Mouse (Mus musculus) midbrain, embryonic 15.5 days (tissue): Measurements from ENCODE around the gene Osgep. TPM values are rescaled to one million over a fixed set of nuclear protein-coding genes. Genes with fewer than 3 reads are reported as not detected.
"Not testable (repeated sequence)": the region's sequence is repeated elsewhere in the genome, so short reads cannot be mapped to it uniquely, and the experiment has no call there.

Source experiments
- ATAC-seq: fragments of 200-750 bp; cut with Nextera tagmentation; replicated peaks from 2 replicates; pipeline ENCODE4 v1.8.0; 2017; ENCODE audit warnings: moderate TSS enrichment
- H3K27ac ChIP-seq: fragments of 300-500 bp; sonication (generic); 2 replicates; pipeline ENCODE4 v1.5.1; 2015; ENCODE audit warnings: mild to moderate bottlenecking, inconsistent platforms
- H3K27me3 ChIP-seq: fragments of 300-500 bp; sonication (generic); replicated peaks from 2 replicates; pipeline ENCODE4 v1.6.1; 2015; ENCODE audit warnings: inconsistent platforms
- H3K36me3 ChIP-seq: fragments of 300-500 bp; sonication (generic); replicated peaks from 2 replicates; pipeline ENCODE4 v1.6.1; 2015; ENCODE audit warnings: inconsistent platforms
- H3K4me1 ChIP-seq: fragments of 300-500 bp; sonication (generic); 2 replicates; pipeline ENCODE4 v1.6.1; 2015; ENCODE audit warnings: inconsistent platforms
- H3K4me2 ChIP-seq: fragments of 300-500 bp; sonication (generic); 2 replicates; pipeline ENCODE4 v1.6.1; 2015; ENCODE audit warnings: inconsistent platforms, mild to moderate bottlenecking, moderate library complexity
- H3K4me3 ChIP-seq: fragments of 300-500 bp; sonication (generic); 2 replicates; pipeline ENCODE4 v1.5.1; 2015; ENCODE audit warnings: mild to moderate bottlenecking, inconsistent platforms
- H3K9ac ChIP-seq: fragments of 300-500 bp; sonication (generic); 2 replicates; pipeline ENCODE4 v1.6.1; 2015; ENCODE audit warnings: mild to moderate bottlenecking, inconsistent platforms
- H3K9me3 ChIP-seq: fragments of 300-500 bp; sonication (generic); 2 replicates; pipeline ENCODE4 v1.6.1; 2016; ENCODE audit warnings: inconsistent platforms
- WGBS: fragments of 180-500 bp; shearing (Covaris S2); methylation state at CpG from one replicate; pipeline ENCODE4 v1.1.7; 2015; ENCODE audit warnings: mixed read lengths; 5-methylcytosine and 5-hydroxymethylcytosine counted together
- polyA plus RNA-seq: library from polyadenylated mRNA; unstranded; fragments of >200 nt; fragmentation: Nextera tagmentation; extraction: Ambion mirVana; gene quantifications from 2 replicates; pipeline ENCODE4 v1.2.1, GENCODE M21; 2015

Gene Osgep
- polyA plus RNA-seq: 104 and 116 TPM in 2 replicates

GRCm38 (mm10) chr14:50924281-50925064 lies at the start of gene Osgep, which contains the start of gene Apex1:
TSS of gene Osgep (minus strand) at chr14:50924893.
TSS of gene Apex1 (plus strand) at chr14:50924968.
- peaks cover 35% of the 10 kb centered on the region for H3K4me1 ChIP-seq
- H3K9me3 ChIP-seq: no peaks in the 10 kb centered on the region
- WGBS: under 1% methylated on average over 57 of the region's 57 CpGs
- H3K27me3 ChIP-seq: no peaks in the 10 kb centered on the region
- H3K4me2 ChIP-seq: peak within 1 kb of the TSS; percentile 76
- peak; percentile 97 for ATAC-seq
- peaks cover 19% of the 10 kb centered on the region for H3K36me3 ChIP-seq
- H3K9ac ChIP-seq: peak within 1 kb of the TSS; percentile 62
- H3K27ac ChIP-seq: peak within 1 kb of the TSS; percentile 87
- peak within 1 kb of the TSS; percentile 64 for H3K4me3 ChIP-seq

DNA sequence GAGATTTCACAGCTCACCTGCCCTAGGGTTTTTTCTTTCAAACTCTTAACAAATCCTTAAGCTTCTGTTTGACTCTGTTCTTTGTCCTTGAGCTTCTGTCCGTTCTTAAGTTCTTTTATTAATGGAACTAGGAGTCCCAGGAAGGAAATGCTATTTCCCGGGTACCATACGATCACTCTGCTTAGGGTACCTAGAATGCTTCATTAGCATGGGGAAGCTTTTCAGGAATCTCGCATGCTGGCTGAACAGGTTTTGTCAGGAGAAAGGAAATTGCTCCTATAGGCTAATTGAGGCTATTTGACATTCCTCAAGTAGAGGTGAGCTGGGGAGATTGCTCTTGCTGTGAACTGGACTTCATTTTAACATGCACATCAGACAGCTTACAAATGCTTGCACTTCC lies 49.0 kb upstream of the Osgep start:
- Histone ChIP-seq H3K27ac (no peak overlapping the region), H3K4me3 (no peak overlapping the region), H3K9ac (no peak overlapping the region), H3K36me3 (no peaks in the 10 kb centered on the region), H3K4me1 (peaks cover 8% of the 10 kb centered on the region), H3K9me3 (no peaks in the 10 kb centered on the region), H3K4me2 (no peak overlapping the region), H3K27me3 (no peaks in the 10 kb centered on the region)
- 35% methylated on average over 4 of the region's 4 CpGs for WGBS
- ATAC-seq: no peak

DNA sequence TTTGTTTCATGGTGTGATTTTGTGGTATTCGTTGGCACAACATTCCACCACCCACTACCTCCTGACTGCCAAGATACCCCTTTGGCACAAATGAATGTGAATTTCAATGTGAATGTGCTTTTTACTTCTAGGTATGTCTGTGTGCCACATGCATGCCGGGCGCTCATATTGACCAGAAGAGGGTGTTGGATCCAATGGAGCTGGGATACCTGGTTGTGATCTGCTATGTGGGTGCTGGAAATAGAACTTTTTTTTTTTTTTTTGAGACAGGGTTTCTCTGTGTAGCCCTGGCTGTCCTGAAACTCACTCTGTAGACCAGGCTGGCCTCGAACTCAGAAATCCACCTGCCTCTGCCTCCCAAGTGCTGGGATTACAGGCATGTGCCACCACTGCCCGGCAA lies 48.4 kb upstream of the Osgep start:
- H3K27me3 ChIP-seq, H3K4me1 ChIP-seq, H3K27ac ChIP-seq, H3K4me2 ChIP-seq, ATAC-seq, H3K4me3 ChIP-seq, H3K36me3 ChIP-seq, H3K9me3 ChIP-seq, H3K9ac ChIP-seq: not testable (repeated sequence)
- 94% methylated on average over 5 of the region's 5 CpGs for WGBS

- Histone ChIP-seq H3K9ac (no peak overlapping the region), H3K27ac (no peak overlapping the region), H3K27me3 (no peaks in the 10 kb centered on the region), H3K36me3 (no peaks in the 10 kb centered on the region), H3K4me3 (no peak overlapping the region), H3K4me1 (peaks cover 8% of the 10 kb centered on the region), H3K4me2 (no peak overlapping the region), H3K9me3 (no peaks in the 10 kb centered on the region)
- no peak for ATAC-seq
- WGBS: 90% methylated on average over 1 of the region's 1 CpGs
Measured at GRCm38 (mm10) chr14:50970822-50971221, 46.1 kb upstream of the Osgep start.

DNA sequence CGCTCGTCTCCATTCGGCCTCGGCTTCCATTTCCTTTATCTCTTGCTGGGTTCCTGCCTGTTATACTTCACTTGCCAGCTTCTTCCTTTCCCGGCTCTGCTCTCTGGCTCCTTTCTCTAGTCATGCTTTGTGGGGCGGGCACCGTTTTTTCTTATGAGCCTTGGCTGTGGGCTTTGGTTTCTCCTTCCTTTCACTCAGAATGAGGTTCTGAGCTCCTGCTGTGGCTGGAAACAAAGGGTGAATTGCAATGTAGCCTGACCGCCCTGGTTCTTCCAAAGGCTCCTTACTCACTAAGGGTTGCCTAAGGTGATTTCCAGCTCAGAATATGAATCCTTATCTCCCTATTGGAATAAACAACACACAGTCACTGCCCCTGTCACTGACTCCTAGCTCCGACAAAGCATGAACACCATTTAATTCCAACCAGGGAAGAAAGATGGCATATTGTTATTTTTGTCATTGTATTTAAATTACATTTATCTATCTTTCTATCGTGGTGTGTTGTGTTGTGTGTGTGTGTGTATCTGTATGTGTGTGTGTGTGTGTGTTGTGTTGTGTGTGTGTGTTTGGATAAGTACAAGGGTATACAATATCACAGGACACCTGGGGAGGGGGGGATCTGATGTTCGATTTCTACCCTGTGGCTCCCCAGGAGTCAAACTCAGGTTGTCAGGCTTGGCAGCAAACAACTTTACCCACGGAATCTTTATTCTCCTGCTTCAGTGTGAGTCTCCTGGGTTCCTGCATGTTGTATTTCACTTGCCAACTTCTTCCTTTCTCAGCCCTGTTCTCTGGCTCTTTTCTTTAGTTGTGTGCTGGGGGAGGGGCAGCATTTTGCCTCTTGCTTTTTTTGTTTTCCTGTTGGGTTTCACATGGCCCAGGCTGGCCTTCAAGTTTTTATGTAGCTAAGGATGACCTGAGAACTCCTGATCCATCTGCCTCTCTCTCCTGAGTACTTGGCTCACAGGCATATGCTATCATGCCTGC lies 45.2 kb upstream of the Osgep start:
- H3K27ac ChIP-seq: peak overlapping the region; percentile 72
- no peaks in the 10 kb centered on the region for H3K27me3 ChIP-seq
- peaks cover 8% of the 10 kb centered on the region for H3K4me1 ChIP-seq
- H3K9me3 ChIP-seq: no peaks in the 10 kb centered on the region
- no peak overlapping the region for H3K4me2 ChIP-seq
- H3K9ac ChIP-seq: peak overlapping the region; percentile 31; the same call in 1 of the 2 replicates
- H3K4me3 ChIP-seq: no peak overlapping the region
- ATAC-seq: peak; percentile 78
- no peaks in the 10 kb centered on the region for H3K36me3 ChIP-seq
- WGBS: 10% methylated on average over 12 of the region's 12 CpGs

GRCm38 (mm10) chr14:50969041-50969440 lies 44.3 kb upstream of the Osgep start:
- WGBS: 9% methylated on average over 1 of the region's 1 CpGs
- ATAC-seq: no peak
- Histone ChIP-seq H3K4me2 (no peak overlapping the region), H3K27ac (peak overlapping the region; percentile 72; the same call in 1 of the 2 replicates), H3K9me3 (no peaks in the 10 kb centered on the region), H3K9ac (no peak overlapping the region), H3K36me3 (no peaks in the 10 kb centered on the region), H3K27me3 (no peaks in the 10 kb centered on the region), H3K4me1 (peaks cover 8% of the 10 kb centered on the region), H3K4me3 (no peak overlapping the region)

GRCm38 (mm10) chr14:50968216-50968980 lies 43.7 kb upstream of the Osgep start:
- H3K27me3 ChIP-seq: no peaks in the 10 kb centered on the region
- H3K4me3 ChIP-seq: no peak overlapping the region
- H3K9me3 ChIP-seq: no peaks in the 10 kb centered on the region
- no peaks in the 10 kb centered on the region for H3K36me3 ChIP-seq
- no peak for ATAC-seq
- no peak overlapping the region for H3K27ac ChIP-seq
- no peak overlapping the region for H3K4me2 ChIP-seq
- WGBS: 59% methylated on average over 5 of the region's 5 CpGs
- H3K9ac ChIP-seq: no peak overlapping the region
- H3K4me1 ChIP-seq: peaks cover 8% of the 10 kb centered on the region

DNA sequence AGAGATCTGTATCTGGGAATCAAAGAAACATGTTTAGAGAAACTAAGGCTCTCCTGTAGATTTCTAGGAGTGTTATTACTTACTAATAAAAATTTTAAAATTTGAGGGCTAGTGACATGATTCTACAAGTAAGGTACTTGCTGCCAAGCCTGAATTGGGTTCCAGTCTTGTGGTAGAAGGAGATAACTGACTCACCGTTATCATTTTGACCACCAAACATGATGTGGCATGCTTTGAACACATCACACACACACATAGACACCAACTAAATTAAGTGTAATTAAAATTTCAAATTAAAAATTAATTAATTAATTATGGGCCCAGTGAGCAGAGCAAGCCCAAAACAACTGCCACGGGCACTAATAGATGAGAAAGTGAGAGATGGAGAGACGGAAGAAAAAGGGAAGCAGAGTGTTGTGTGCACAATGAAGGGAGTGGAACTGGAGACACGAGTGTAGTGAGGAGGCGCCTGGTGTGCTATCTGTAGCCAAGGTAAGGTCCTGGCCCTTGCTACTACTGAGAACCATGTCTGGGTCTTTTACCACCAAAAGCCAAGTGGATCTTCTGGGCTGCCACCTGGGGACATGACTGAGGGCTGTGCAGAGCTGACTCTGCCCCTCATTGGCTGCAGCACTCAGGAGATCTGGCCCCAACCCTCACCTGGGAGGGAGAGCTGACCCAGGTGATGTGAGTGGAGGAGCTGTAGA lies 33.7 kb upstream of the Osgep start:
- WGBS: 91% methylated on average over 5 of the region's 5 CpGs
- not testable (repeated sequence) for ATAC-seq, H3K4me2 ChIP-seq, H3K36me3 ChIP-seq, H3K27me3 ChIP-seq, H3K4me1 ChIP-seq, H3K4me3 ChIP-seq, H3K9me3 ChIP-seq, H3K9ac ChIP-seq, H3K27ac ChIP-seq

DNA sequence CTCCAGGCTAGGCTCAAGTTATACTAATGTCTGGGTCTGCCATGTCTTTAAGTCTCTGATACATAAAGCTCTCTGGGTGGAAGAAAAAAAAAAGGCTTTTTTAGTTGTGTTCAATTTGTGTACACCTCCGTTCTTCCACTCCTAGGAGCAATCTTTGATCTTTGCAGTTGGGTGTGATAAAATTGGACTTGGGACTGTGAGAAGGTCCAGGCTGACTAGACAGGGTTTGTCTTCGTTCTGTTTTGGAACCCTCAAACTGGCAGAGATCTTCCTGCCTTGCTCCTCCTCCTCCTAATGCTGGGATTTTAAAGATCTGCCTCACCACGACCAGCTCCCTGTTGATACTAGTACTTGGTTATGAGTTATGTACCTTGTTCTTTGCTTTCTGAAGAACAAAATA lies 32.5 kb upstream of the Osgep start:
- H3K4me1 ChIP-seq, H3K9me3 ChIP-seq, H3K36me3 ChIP-seq, H3K4me3 ChIP-seq, ATAC-seq, H3K27ac ChIP-seq, H3K9ac ChIP-seq, H3K27me3 ChIP-seq, H3K4me2 ChIP-seq: not testable (repeated sequence)
- 65% methylated on average over 3 of the region's 3 CpGs for WGBS

GRCm38 (mm10) chr14:50956724-50957123 lies 32.0 kb upstream of the Osgep start:
- H3K27me3 ChIP-seq, H3K27ac ChIP-seq, H3K4me3 ChIP-seq, ATAC-seq, H3K4me1 ChIP-seq, H3K9me3 ChIP-seq, H3K36me3 ChIP-seq, H3K9ac ChIP-seq: not testable (repeated sequence)
- 0 out of 2 replicates have a peak overlapping the region, but pooled peaks have one; percentile 34 for H3K4me2 ChIP-seq
- 75% methylated on average over 6 of the region's 6 CpGs for WGBS

- 8% methylated on average over 19 of the region's 19 CpGs for WGBS
- not testable (repeated sequence) for H3K4me1 ChIP-seq, H3K4me3 ChIP-seq, H3K27ac ChIP-seq, H3K9me3 ChIP-seq, H3K27me3 ChIP-seq, H3K9ac ChIP-seq, H3K36me3 ChIP-seq
- peak within 1 kb of the TSS; percentile 34 for H3K4me2 ChIP-seq
- peak; percentile 92 for ATAC-seq
Measured at GRCm38 (mm10) chr14:50955942-50956508, 31.3 kb upstream of the Osgep start, which contains the start of gene Pnp2. TSS of gene Pnp2 (plus strand) at chr14:50955992.
